Mouse (Mus musculus) CH12.LX (cell line): ENCODE results near the gene Zfhx3.

Source experiments
- CTCF ChIP-seq, 2 experiments: IDR thresholded peaks in 1 of 2; conservative IDR thresholded peaks in 1 of 2; 2 replicates each; pipeline ENCODE4 v1.5.1; 2011 to 2012; ENCODE audit warnings: low read depth in 2 of 2, low read length in 2 of 2, improper control_type of control experiment in 1 of 2, inconsistent platforms in 1 of 2, mild to moderate bottlenecking in 1 of 2, moderate library complexity in 1 of 2
- E2F4 ChIP-seq: IDR thresholded peaks from 2 replicates; pipeline ENCODE4 v1.6.1; 2011; ENCODE audit warnings: low read depth, low read length, improper control_type of control experiment; ENCODE audit not compliant: insufficient replicate concordance
- EP300 ChIP-seq: IDR thresholded peaks from 2 replicates; pipeline ENCODE4 v1.6.1; 2011; ENCODE audit warnings: low read length, improper control_type of control experiment
- ETS1 ChIP-seq: conservative IDR thresholded peaks from 2 replicates; pipeline ENCODE4 v1.6.1; 2012; ENCODE audit warnings: low read depth, mild to moderate bottlenecking, inconsistent platforms, low read length, improper control_type of control experiment, moderate library complexity
- MAX ChIP-seq: IDR thresholded peaks from 2 replicates; pipeline ENCODE4 v1.6.1; 2011; ENCODE audit warnings: low read length, improper control_type of control experiment
- MXI1 ChIP-seq: IDR thresholded peaks from 2 replicates; pipeline ENCODE4 v1.6.1; 2011; ENCODE audit warnings: mild to moderate bottlenecking, low read depth, low read length, improper control_type of control experiment
- MYC ChIP-seq: IDR thresholded peaks from 2 replicates; pipeline ENCODE4 v1.6.1; 2011; ENCODE audit warnings: low read depth, mild to moderate bottlenecking, improper control_type of control experiment, low read length
- POLR2A ChIP-seq: IDR thresholded peaks from 2 replicates; pipeline ENCODE4 v1.6.1; 2011; ENCODE audit warnings: low read depth, mild to moderate bottlenecking, improper control_type of control experiment, low read length
- POLR2AphosphoS2 ChIP-seq: IDR thresholded peaks from 2 replicates; pipeline ENCODE4 v1.6.1; 2011; ENCODE audit warnings: low read depth, low read length, improper control_type of control experiment
- SIN3A ChIP-seq: IDR thresholded peaks from 2 replicates; pipeline ENCODE4 v1.6.1; 2012; ENCODE audit warnings: low read length, improper control_type of control experiment, inconsistent platforms
- TBP ChIP-seq: conservative IDR thresholded peaks from 2 replicates; pipeline ENCODE4 v1.6.1; 2011; ENCODE audit warnings: low read depth, low read length, improper control_type of control experiment
- ZC3H11A ChIP-seq: IDR thresholded peaks from 2 replicates; pipeline ENCODE4 v1.6.1; 2012; ENCODE audit warnings: low read depth, mild to moderate bottlenecking, inconsistent platforms, low read length, improper control_type of control experiment
- ZKSCAN1 ChIP-seq: IDR thresholded peaks from 2 replicates; pipeline ENCODE4 v1.6.1; 2012; ENCODE audit warnings: low read depth, inconsistent platforms, low read length, improper control_type of control experiment, borderline replicate concordance
- ZMIZ1 ChIP-seq: IDR thresholded peaks from 2 replicates; pipeline ENCODE4 v1.6.1; 2012; ENCODE audit warnings: low read depth, mild to moderate bottlenecking, inconsistent platforms, low read length, improper control_type of control experiment

- TF ChIP-seq EP300 (no peak), POLR2A (no peak), MXI1 (no peak), ZC3H11A (no peak), E2F4 (no peak), SIN3A (no peak), CTCF (conservative IDR thresholded peaks at IDR 0.05 in 1 of 2, IDR thresholded peaks at IDR 0.05 in 1 of 2; ENCODE audit: low read depth in 2 of 2, low read length in 2 of 2) (no peak), POLR2AphosphoS2 (no peak), ETS1 (no peak), ZKSCAN1 (no peak), TBP (no peak), ZMIZ1 (no peak), MYC (no peak), MAX (no peak)
Observed at GRCm38 (mm10) chr8:108631069-108631468, 688.6 kb downstream of the Zfhx3 start.
